Mouse (Mus musculus): ENCODE data around the gene Rab25. TPM values are rescaled to one million over a fixed set of nuclear protein-coding genes. Genes with fewer than 3 reads are reported as not detected.

Rab25 gene
- polyA plus RNA-seq, 1 experiment, result 9.3 TPM

GRCm38 (mm10) chr3:88509250-88509649 is 38.9 kb downstream of the Rab25 start:
- no peak for TF ChIP-seq CTCF (IDR thresholded peaks at IDR 0.05; ENCODE audit: borderline replicate concordance, control insufficient read depth, extremely low read depth, insufficient read depth, low read length, poor library complexity)
- no peak for TF ChIP-seq POLR2A (IDR thresholded peaks at IDR 0.05; ENCODE audit: control insufficient read depth, extremely low read depth, insufficient read depth, low read length, poor library complexity)
- Histone ChIP-seq H3K36me3 (ENCODE audit: control insufficient read depth, insufficient read depth, low read length) (no peaks in the 10 kb centered on the region), H3K4me3 (ENCODE audit: control insufficient read depth, insufficient read depth, low read length) (peak overlapping the region; percentile 7; the same call in 1 of the 2 replicates), H3K27me3 (ENCODE audit: control insufficient read depth, insufficient read depth, low read length) (no peaks in the 10 kb centered on the region), H3K4me1 (replicated peaks; ENCODE audit: control insufficient read depth, insufficient read depth, low read length) (peaks cover 58% of the 10 kb centered on the region), H3K27ac (ENCODE audit: control insufficient read depth, insufficient read depth, low read length) (peak overlapping the region; percentile 83)
- 16% methylated on average over 3 of the region's 3 CpGs for WGBS
- DNase-seq, result peak; percentile 32

- no peak for DNase-seq
- H3K4me3 ChIP-seq (ENCODE audit: control insufficient read depth, insufficient read depth, low read length), result no peak overlapping the region
- whole genome bisulfite sequencing, result 77% methylated on average over 7 of the region's 7 CpGs
- peaks cover 43% of the 10 kb centered on the region for H3K4me1 ChIP-seq (replicated peaks; ENCODE audit: control insufficient read depth, insufficient read depth, low read length)
- TF ChIP-seq CTCF (IDR thresholded peaks at IDR 0.05; ENCODE audit: borderline replicate concordance, control insufficient read depth, extremely low read depth, insufficient read depth, low read length, poor library complexity) (no peak), POLR2A (IDR thresholded peaks at IDR 0.05; ENCODE audit: control insufficient read depth, extremely low read depth, insufficient read depth, low read length, poor library complexity) (no peak)
- H3K27me3 ChIP-seq (ENCODE audit: control insufficient read depth, insufficient read depth, low read length), result no peaks in the 10 kb centered on the region; the same call in 1 of the 2 replicates
- no peaks in the 10 kb centered on the region for H3K36me3 ChIP-seq (ENCODE audit: control insufficient read depth, insufficient read depth, low read length)
- H3K27ac ChIP-seq (ENCODE audit: control insufficient read depth, insufficient read depth, low read length), result no peak overlapping the region
Observed at GRCm38 (mm10) chr3:88505765-88506164, 42.3 kb downstream of the Rab25 start.

- Histone ChIP-seq H3K27ac (ENCODE audit: control insufficient read depth, insufficient read depth, low read length) (no peak overlapping the region), H3K4me1 (replicated peaks; ENCODE audit: control insufficient read depth, insufficient read depth, low read length) (peaks cover 37% of the 10 kb centered on the region), H3K36me3 (ENCODE audit: control insufficient read depth, insufficient read depth, low read length) (no peaks in the 10 kb centered on the region), H3K4me3 (ENCODE audit: control insufficient read depth, insufficient read depth, low read length) (no peak overlapping the region), H3K27me3 (ENCODE audit: control insufficient read depth, insufficient read depth, low read length) (no peaks in the 10 kb centered on the region; the same call in 1 of the 2 replicates)
- no peak for DNase-seq
- WGBS, result 86% methylated on average over 6 of the region's 6 CpGs
- TF ChIP-seq POLR2A (IDR thresholded peaks at IDR 0.05; ENCODE audit: control insufficient read depth, extremely low read depth, insufficient read depth, low read length, poor library complexity), result no peak
Observed at GRCm38 (mm10) chr3:88505081-88505480, 43.0 kb downstream of the Rab25 start.

- peaks cover 30% of the 10 kb centered on the region for H3K4me1 ChIP-seq (replicated peaks; ENCODE audit: control insufficient read depth, insufficient read depth, low read length)
- no peak for DNase-seq
- H3K36me3 ChIP-seq (ENCODE audit: control insufficient read depth, insufficient read depth, low read length), result no peaks in the 10 kb centered on the region
- TF ChIP-seq CTCF (IDR thresholded peaks at IDR 0.05; ENCODE audit: borderline replicate concordance, control insufficient read depth, extremely low read depth, insufficient read depth, low read length, poor library complexity) (no peak), POLR2A (IDR thresholded peaks at IDR 0.05; ENCODE audit: control insufficient read depth, extremely low read depth, insufficient read depth, low read length, poor library complexity) (no peak)
- H3K27ac ChIP-seq (ENCODE audit: control insufficient read depth, insufficient read depth, low read length), result no peak overlapping the region
- H3K27me3 ChIP-seq (ENCODE audit: control insufficient read depth, insufficient read depth, low read length), result no peaks in the 10 kb centered on the region; the same call in 1 of the 2 replicates
- WGBS, result 54% methylated on average over 8 of the region's 8 CpGs
- H3K4me3 ChIP-seq (ENCODE audit: control insufficient read depth, insufficient read depth, low read length), result no peak overlapping the region
Observed at GRCm38 (mm10) chr3:88503881-88504746, 44.0 kb downstream of the Rab25 start.

- 50% methylated on average over 4 of the region's 4 CpGs for WGBS
- H3K27me3 ChIP-seq (ENCODE audit: control insufficient read depth, insufficient read depth, low read length), result no peaks in the 10 kb centered on the region; the same call in 1 of the 2 replicates
- H3K36me3 ChIP-seq (ENCODE audit: control insufficient read depth, insufficient read depth, low read length), result no peaks in the 10 kb centered on the region
- no peak for DNase-seq
- peaks cover 27% of the 10 kb centered on the region for H3K4me1 ChIP-seq (replicated peaks; ENCODE audit: control insufficient read depth, insufficient read depth, low read length)
- no peak overlapping the region for H3K4me3 ChIP-seq (ENCODE audit: control insufficient read depth, insufficient read depth, low read length)
- TF ChIP-seq POLR2A (IDR thresholded peaks at IDR 0.05; ENCODE audit: control insufficient read depth, extremely low read depth, insufficient read depth, low read length, poor library complexity) (no peak), CTCF (IDR thresholded peaks at IDR 0.05; ENCODE audit: borderline replicate concordance, control insufficient read depth, extremely low read depth, insufficient read depth, low read length, poor library complexity) (no peak)
- H3K27ac ChIP-seq (ENCODE audit: control insufficient read depth, insufficient read depth, low read length), result no peak overlapping the region
Observed at GRCm38 (mm10) chr3:88503505-88503863, 44.6 kb downstream of the Rab25 start.

- Histone ChIP-seq H3K36me3 (ENCODE audit: control insufficient read depth, insufficient read depth, low read length) (no peaks in the 10 kb centered on the region), H3K4me1 (replicated peaks; ENCODE audit: control insufficient read depth, insufficient read depth, low read length) (peaks cover 23% of the 10 kb centered on the region), H3K27me3 (ENCODE audit: control insufficient read depth, insufficient read depth, low read length) (no peaks in the 10 kb centered on the region; the same call in 1 of the 2 replicates), H3K4me3 (ENCODE audit: control insufficient read depth, insufficient read depth, low read length) (peak overlapping the region; percentile 44), H3K27ac (ENCODE audit: control insufficient read depth, insufficient read depth, low read length) (no peak overlapping the region)
- DNase-seq, result no peak
- 6% methylated on average over 55 of the region's 55 CpGs for WGBS
- TF ChIP-seq POLR2A (IDR thresholded peaks at IDR 0.05; ENCODE audit: control insufficient read depth, extremely low read depth, insufficient read depth, low read length, poor library complexity) (0 out of 2 replicates have a peak, but pooled peaks have one; percentile 15), CTCF (IDR thresholded peaks at IDR 0.05; ENCODE audit: borderline replicate concordance, control insufficient read depth, extremely low read depth, insufficient read depth, low read length, poor library complexity) (no peak)
Observed at GRCm38 (mm10) chr3:88502641-88503504, 45.2 kb downstream of the Rab25 start.

Data from thymus, adult 2 months (tissue).